Mouse (Mus musculus): ENCODE data around the gene 1700020N01Rik. TPM values are rescaled to one million over a fixed set of nuclear protein-coding genes. Genes with fewer than 3 reads are reported as not detected.

The 1700020N01Rik gene
- polyA plus RNA-seq, 1 experiment from 2014 or later = not detected

DNA sequence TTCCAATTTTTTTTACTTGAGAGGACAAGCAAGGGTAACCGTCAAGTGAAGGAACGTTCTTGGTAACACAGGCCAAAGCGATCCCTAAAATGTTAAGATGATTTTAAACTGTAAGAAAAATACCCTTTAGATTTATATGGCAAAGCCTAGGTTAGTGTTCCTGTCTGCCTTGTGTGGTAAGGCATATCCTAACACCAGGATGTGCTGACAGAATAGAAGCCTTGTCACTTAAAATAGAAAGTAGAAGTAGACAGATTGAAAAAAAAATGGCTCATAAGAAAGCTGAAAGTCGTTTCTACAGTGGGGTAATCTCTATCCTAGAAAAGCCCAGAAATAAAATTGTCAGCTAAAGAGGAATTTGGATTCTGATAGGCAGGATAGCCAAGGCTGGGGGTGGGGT is 58.4 kb downstream of the 1700020N01Rik start:
- ATAC-seq = no peak
- Histone ChIP-seq H3K9me3 (no peaks in the 10 kb centered on the region), H3K27ac (no peak overlapping the region), H3K4me1 (replicated peaks) (no peaks in the 10 kb centered on the region), H3K4me3 (replicated peaks) (no peak overlapping the region), H3K4me2 (replicated peaks) (no peak overlapping the region), H3K36me3 (no peaks in the 10 kb centered on the region), H3K27me3 (replicated peaks) (no peaks in the 10 kb centered on the region), H3K9ac (no peak overlapping the region)
- 83% methylated on average over 4 of the region's 4 CpGs for WGBS

DNA sequence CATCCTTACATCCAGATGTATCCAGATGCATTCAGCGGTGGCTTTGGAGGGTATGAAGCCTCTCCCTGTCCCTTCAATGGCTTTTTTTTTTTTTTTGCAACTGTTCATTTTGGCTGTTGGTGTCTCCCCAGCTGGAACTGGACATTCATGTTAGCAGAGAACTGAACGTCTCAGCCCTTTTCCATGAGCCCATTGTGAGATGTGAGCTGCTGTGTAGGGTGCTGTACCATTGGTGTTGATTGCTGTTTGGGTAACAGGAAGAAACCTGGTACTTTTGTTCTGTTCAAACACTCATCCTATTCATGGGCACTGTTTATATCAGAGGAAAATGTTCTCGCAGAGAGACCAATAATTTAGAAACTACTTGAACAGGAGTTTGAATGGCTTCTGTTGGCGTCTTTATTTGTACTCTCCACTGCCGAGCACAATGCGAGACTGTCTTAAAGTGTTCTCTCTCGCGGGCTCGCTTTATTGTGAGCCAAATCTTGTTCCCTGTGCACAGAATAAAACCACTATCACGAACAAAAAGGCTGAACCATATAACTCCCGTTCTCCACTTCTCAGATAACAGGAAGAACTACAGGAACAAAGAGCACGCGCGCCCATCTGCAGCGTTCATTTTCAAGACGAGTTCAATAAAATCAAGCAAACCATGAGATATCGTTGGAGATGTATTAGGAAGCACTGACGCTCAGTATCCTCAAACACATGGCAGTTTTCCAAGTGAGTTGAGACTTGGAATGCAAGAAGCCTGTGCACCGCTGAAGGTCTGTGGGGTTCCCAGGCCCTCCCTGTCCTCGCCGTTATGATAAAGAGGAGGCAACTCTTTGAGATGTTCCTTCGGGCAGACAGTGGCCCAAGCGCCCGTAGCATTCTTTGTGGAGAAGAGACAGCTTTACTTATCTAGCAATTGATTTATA is 59.7 kb downstream of the 1700020N01Rik start:
- H3K4me1 ChIP-seq (replicated peaks) = no peaks in the 10 kb centered on the region
- no peak overlapping the region for H3K4me3 ChIP-seq (replicated peaks)
- H3K27ac ChIP-seq = no peak overlapping the region
- H3K9me3 ChIP-seq = no peaks in the 10 kb centered on the region
- 79% methylated on average over 24 of the region's 24 CpGs for WGBS
- no peak overlapping the region for H3K4me2 ChIP-seq (replicated peaks)
- H3K36me3 ChIP-seq = no peaks in the 10 kb centered on the region
- H3K27me3 ChIP-seq (replicated peaks) = no peaks in the 10 kb centered on the region
- ATAC-seq = no peak
- H3K9ac ChIP-seq = no peak overlapping the region

DNA sequence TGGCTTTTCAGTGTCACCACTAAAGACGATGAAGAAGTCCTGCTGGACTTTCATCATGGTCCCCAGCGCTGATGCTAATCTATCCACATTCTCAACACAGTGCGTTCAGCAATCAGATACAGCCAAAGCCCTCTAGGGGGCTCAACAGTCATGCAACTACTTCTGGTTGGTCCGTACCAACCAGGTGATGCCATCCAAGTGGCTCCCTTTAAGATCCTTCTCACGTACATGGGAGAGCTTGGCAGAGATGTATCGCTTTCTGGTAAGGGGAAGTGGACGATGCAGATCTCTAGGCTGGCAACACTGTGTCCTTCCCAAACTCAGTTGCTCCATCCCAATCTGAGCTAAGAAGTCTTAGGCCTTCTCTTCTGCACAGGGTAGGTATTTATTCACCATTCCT is 60.5 kb downstream of the 1700020N01Rik start:
- Histone ChIP-seq H3K9me3 (no peaks in the 10 kb centered on the region), H3K27ac (no peak overlapping the region), H3K4me1 (replicated peaks) (no peaks in the 10 kb centered on the region), H3K36me3 (no peaks in the 10 kb centered on the region), H3K4me3 (replicated peaks) (no peak overlapping the region), H3K9ac (no peak overlapping the region), H3K4me2 (replicated peaks) (no peak overlapping the region), H3K27me3 (replicated peaks) (no peaks in the 10 kb centered on the region)
- ATAC-seq = no peak
- WGBS = 89% methylated on average over 7 of the region's 7 CpGs

DNA sequence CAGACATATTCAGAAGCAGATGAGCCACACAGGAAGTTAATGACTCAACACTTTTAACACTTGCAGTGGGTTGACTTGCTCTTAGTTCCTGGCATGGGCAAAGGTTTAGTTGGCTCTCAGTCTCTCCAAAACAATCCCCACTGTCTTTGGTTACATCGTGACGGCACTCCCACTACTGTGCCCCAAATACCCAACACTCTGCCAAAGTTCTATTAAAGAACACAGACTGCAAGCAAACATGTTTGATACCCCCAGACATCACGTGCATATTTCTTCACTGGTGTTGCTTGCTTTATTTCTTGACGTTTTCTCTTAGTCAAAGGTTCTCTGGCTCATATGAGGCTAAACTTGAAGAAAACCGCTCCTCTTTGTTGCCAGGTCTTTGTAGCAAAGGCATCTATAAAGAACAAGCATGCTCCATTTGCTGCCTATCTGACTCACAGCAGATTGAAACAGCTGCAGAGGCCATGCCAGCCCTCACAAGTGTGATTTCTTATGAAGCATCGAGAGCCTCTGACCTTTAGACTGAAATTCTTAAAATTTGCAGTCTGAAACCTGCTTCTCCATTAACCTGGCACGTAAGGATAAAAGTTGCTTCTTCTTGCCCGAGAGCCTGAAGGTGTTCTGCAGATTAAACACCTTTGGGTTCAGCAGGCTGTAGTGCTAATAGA is 66.8 kb downstream of the 1700020N01Rik start:
- 82% methylated on average over 8 of the region's 8 CpGs for WGBS

DNA sequence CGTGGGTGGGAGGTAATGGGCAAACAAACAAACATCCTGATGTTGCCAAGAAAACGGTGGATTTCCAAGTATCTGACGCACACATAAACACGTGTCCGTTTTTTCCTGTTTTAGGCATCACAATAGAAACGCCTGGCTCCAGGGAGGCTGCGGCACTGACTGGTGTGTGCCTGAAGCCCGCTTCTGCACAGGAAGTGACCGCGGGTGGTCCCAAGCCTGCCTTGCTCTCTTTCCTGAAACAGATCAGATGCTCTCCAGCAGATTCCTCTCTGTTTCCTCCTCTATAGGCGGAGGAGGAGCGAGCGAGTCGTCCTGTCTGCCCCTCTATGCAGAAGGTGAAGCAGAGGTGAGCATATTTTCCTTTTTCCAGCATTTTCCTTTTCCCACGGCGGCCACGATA is 76.0 kb downstream of the 1700020N01Rik start:
- Histone ChIP-seq H3K9ac (no peak overlapping the region), H3K4me2 (replicated peaks) (peak overlapping the region; percentile 45), H3K9me3 (no peaks in the 10 kb centered on the region), H3K27ac (peak overlapping the region; percentile 29), H3K27me3 (replicated peaks) (no peaks in the 10 kb centered on the region), H3K4me1 (replicated peaks) (no peaks in the 10 kb centered on the region), H3K36me3 (no peaks in the 10 kb centered on the region), H3K4me3 (replicated peaks) (no peak overlapping the region)
- WGBS = 37% methylated on average over 17 of the region's 17 CpGs
- peak; percentile 65; the same call in 1 of the 2 replicates for ATAC-seq

More for the DNA sequence above, 66.8 kb downstream of the 1700020N01Rik start:
- Histone ChIP-seq H3K27ac (no peak overlapping the region), H3K4me1 (replicated peaks) (no peaks in the 10 kb centered on the region), H3K9ac (no peak overlapping the region), H3K4me3 (replicated peaks) (no peak overlapping the region), H3K27me3 (replicated peaks) (no peaks in the 10 kb centered on the region), H3K9me3 (no peaks in the 10 kb centered on the region), H3K4me2 (replicated peaks) (no peak overlapping the region), H3K36me3 (no peaks in the 10 kb centered on the region)
- ATAC-seq = no peak

DNA sequence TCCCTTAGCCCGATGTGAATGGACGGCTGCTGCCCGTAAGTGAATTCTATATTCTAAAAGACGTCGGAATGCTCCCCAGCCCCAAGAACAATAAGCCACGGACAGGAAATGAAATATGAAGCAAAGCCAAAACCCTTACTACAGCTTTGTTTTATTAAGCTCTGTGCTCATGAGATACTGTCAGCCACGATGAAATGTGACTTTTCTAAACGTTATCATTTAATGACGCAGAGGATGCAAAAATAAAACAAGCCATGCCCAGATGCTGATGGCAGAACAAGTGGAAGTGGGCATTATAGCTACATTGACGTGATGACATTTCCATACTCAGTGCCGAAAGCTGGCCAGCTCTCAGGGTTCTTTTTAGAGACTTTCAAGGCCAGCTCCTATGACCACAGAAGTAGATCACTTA is 76.8 kb downstream of the 1700020N01Rik start:
- H3K27ac ChIP-seq = no peak overlapping the region
- H3K36me3 ChIP-seq = no peaks in the 10 kb centered on the region
- H3K4me1 ChIP-seq (replicated peaks) = no peaks in the 10 kb centered on the region
- no peaks in the 10 kb centered on the region for H3K27me3 ChIP-seq (replicated peaks)
- WGBS = 64% methylated on average over 11 of the region's 11 CpGs
- H3K9me3 ChIP-seq = no peaks in the 10 kb centered on the region
- no peak overlapping the region for H3K4me2 ChIP-seq (replicated peaks)
- no peak overlapping the region for H3K4me3 ChIP-seq (replicated peaks)
- no peak for ATAC-seq
- H3K9ac ChIP-seq = no peak overlapping the region

DNA sequence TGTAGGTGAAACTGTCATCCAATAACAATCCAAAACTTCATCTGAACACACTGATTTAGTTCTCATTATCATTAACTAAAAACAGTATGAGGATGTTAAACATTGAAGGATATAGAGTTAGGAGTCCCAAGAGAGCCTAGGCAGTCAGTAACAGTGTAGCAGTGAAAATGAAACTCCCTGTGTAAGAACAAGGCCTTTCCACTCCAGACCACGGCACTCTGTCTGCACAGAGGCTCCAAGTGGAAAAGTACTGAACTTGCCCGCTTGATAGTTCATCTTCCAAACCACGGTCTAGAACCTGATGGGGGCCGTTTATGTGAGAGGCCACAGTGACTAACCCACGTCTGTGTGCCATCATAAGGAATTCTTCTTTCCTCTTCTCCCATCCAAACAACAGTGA is 77.2 kb downstream of the 1700020N01Rik start:
- Histone ChIP-seq H3K9me3 (no peaks in the 10 kb centered on the region), H3K4me2 (replicated peaks) (no peak overlapping the region), H3K9ac (no peak overlapping the region), H3K27me3 (replicated peaks) (no peaks in the 10 kb centered on the region), H3K27ac (no peak overlapping the region), H3K4me1 (replicated peaks) (no peaks in the 10 kb centered on the region), H3K36me3 (no peaks in the 10 kb centered on the region), H3K4me3 (replicated peaks) (no peak overlapping the region)
- WGBS = 81% methylated on average over 5 of the region's 5 CpGs
- no peak for ATAC-seq

Other genes with a start within 250 kb of the 1700020N01Rik start
- 0.33 and 0.71 TPM in 2 replicates for gene Aldh8a1, start 215.9 kb upstream of the 1700020N01Rik start, polyA plus RNA-seq (2015; fragmentation: Nextera tagmentation; extraction: Ambion mirVana)